Mouse (Mus musculus): ENCODE results near the gene Olfr316. TPM values are rescaled to one million over a fixed set of nuclear protein-coding genes. Genes with fewer than 3 reads are reported as not detected.
"Not testable (repeated sequence)": the region's sequence is repeated elsewhere in the genome, so short reads cannot be mapped to it uniquely, and the experiment has no call there.

Olfr316 gene
- not detected in 2 replicates for polyA plus RNA-seq (2012; rRNA removed)

GRCm38 (mm10) chr11:58752434-58752833, at the start of gene Olfr316:
Olfr316 (plus strand) TSS chr11:58752734.
- 92% methylated on average over 2 of the region's 2 CpGs for WGBS
- Histone ChIP-seq H3K27me3 (ENCODE audit: control insufficient read depth, insufficient read depth, low read length) (no peaks in the 10 kb centered on the region), H3K27ac (ENCODE audit: insufficient read depth, low read length) (no peak within 1 kb of the TSS), H3K4me1 (ENCODE audit: control insufficient read depth, insufficient read depth, low read length) (no peaks in the 10 kb centered on the region), H3K4me3 (replicated peaks; ENCODE audit: insufficient read depth, low read depth, low read length) (no peak within 1 kb of the TSS)
- no peak for DNase-seq
- TF ChIP-seq CTCF (IDR thresholded peaks at IDR 0.05; ENCODE audit: borderline replicate concordance, insufficient read depth, low read depth, low read length) (no peak), POLR2A (IDR thresholded peaks at IDR 0.05; ENCODE audit: borderline replicate concordance, insufficient read depth, low read length) (no peak)

- Histone ChIP-seq H3K4me3 (replicated peaks; ENCODE audit: insufficient read depth, low read depth, low read length) (no peak overlapping the region), H3K27ac (ENCODE audit: insufficient read depth, low read length) (no peak overlapping the region), H3K4me1 (ENCODE audit: control insufficient read depth, insufficient read depth, low read length) (no peaks in the 10 kb centered on the region), H3K27me3 (ENCODE audit: control insufficient read depth, insufficient read depth, low read length) (no peaks in the 10 kb centered on the region; the same call in 1 of the 2 replicates)
- DNase-seq, result no peak
- TF ChIP-seq POLR2A (IDR thresholded peaks at IDR 0.05; ENCODE audit: borderline replicate concordance, insufficient read depth, low read length) (no peak), CTCF (IDR thresholded peaks at IDR 0.05; ENCODE audit: borderline replicate concordance, insufficient read depth, low read depth, low read length) (no peak)
- whole genome bisulfite sequencing, result 75% methylated on average over 11 of the region's 11 CpGs
Observed at GRCm38 (mm10) chr11:58709086-58709485, 43.4 kb upstream of the Olfr316 start.

- 91% methylated on average over 7 of the region's 7 CpGs for WGBS
- H3K27me3 ChIP-seq (ENCODE audit: control insufficient read depth, insufficient read depth, low read length); H3K27ac ChIP-seq (ENCODE audit: insufficient read depth, low read length); H3K4me3 ChIP-seq (replicated peaks; ENCODE audit: insufficient read depth, low read depth, low read length); DNase-seq; H3K4me1 ChIP-seq (ENCODE audit: control insufficient read depth, insufficient read depth, low read length): not testable (repeated sequence)
Observed at GRCm38 (mm10) chr11:58717723-58718122, 34.8 kb upstream of the Olfr316 start.

GRCm38 (mm10) chr11:58719701-58720100, 32.8 kb upstream of the Olfr316 start:
- 81% methylated on average over 4 of the region's 4 CpGs for whole genome bisulfite sequencing
- no peak for TF ChIP-seq POLR2A (IDR thresholded peaks at IDR 0.05; ENCODE audit: borderline replicate concordance, insufficient read depth, low read length)
- no peak for TF ChIP-seq CTCF (IDR thresholded peaks at IDR 0.05; ENCODE audit: borderline replicate concordance, insufficient read depth, low read depth, low read length)

GRCm38 (mm10) chr11:58723914-58724313, 28.6 kb upstream of the Olfr316 start, which contains the start of gene Olfr318:
Olfr318 (minus strand) TSS chr11:58724014.
- no peak within 1 kb of the TSS for H3K4me3 ChIP-seq (replicated peaks; ENCODE audit: insufficient read depth, low read depth, low read length)
- H3K4me1 ChIP-seq (ENCODE audit: control insufficient read depth, insufficient read depth, low read length), result no peaks in the 10 kb centered on the region
- no peak within 1 kb of the TSS for H3K27ac ChIP-seq (ENCODE audit: insufficient read depth, low read length)
- H3K27me3 ChIP-seq (ENCODE audit: control insufficient read depth, insufficient read depth, low read length), result no peaks in the 10 kb centered on the region
- no peak for DNase-seq
- no peak for TF ChIP-seq CTCF (IDR thresholded peaks at IDR 0.05; ENCODE audit: borderline replicate concordance, insufficient read depth, low read depth, low read length)
- no peak for TF ChIP-seq POLR2A (IDR thresholded peaks at IDR 0.05; ENCODE audit: borderline replicate concordance, insufficient read depth, low read length)

More at GRCm38 (mm10) chr11:58719701-58720100, 32.8 kb upstream of the Olfr316 start:
- no peak for DNase-seq
- no peaks in the 10 kb centered on the region for H3K27me3 ChIP-seq (ENCODE audit: control insufficient read depth, insufficient read depth, low read length)
- no peak overlapping the region for H3K27ac ChIP-seq (ENCODE audit: insufficient read depth, low read length)
- H3K4me1 ChIP-seq (ENCODE audit: control insufficient read depth, insufficient read depth, low read length), result no peaks in the 10 kb centered on the region
- no peak overlapping the region for H3K4me3 ChIP-seq (replicated peaks; ENCODE audit: insufficient read depth, low read depth, low read length)

- DNase-seq; H3K27ac ChIP-seq (ENCODE audit: insufficient read depth, low read length); H3K4me3 ChIP-seq (replicated peaks; ENCODE audit: insufficient read depth, low read depth, low read length); H3K4me1 ChIP-seq (ENCODE audit: control insufficient read depth, insufficient read depth, low read length); H3K27me3 ChIP-seq (ENCODE audit: control insufficient read depth, insufficient read depth, low read length): not testable (repeated sequence)
- 69% methylated on average over 6 of the region's 6 CpGs for WGBS
Observed at GRCm38 (mm10) chr11:58727896-58728650, 24.5 kb upstream of the Olfr316 start.

- Histone ChIP-seq H3K4me1 (ENCODE audit: control insufficient read depth, insufficient read depth, low read length) (no peaks in the 10 kb centered on the region), H3K4me3 (replicated peaks; ENCODE audit: insufficient read depth, low read depth, low read length) (no peak overlapping the region), H3K27me3 (ENCODE audit: control insufficient read depth, insufficient read depth, low read length) (no peaks in the 10 kb centered on the region), H3K27ac (ENCODE audit: insufficient read depth, low read length) (no peak overlapping the region)
- DNase-seq, result no peak
- no peak for TF ChIP-seq POLR2A (IDR thresholded peaks at IDR 0.05; ENCODE audit: borderline replicate concordance, insufficient read depth, low read length)
- no peak for TF ChIP-seq CTCF (IDR thresholded peaks at IDR 0.05; ENCODE audit: borderline replicate concordance, insufficient read depth, low read depth, low read length)
- WGBS, result 15% methylated on average over 3 of the region's 3 CpGs
Observed at GRCm38 (mm10) chr11:58733372-58733771, 19.2 kb upstream of the Olfr316 start.

- no peaks in the 10 kb centered on the region for H3K27me3 ChIP-seq (ENCODE audit: control insufficient read depth, insufficient read depth, low read length)
- TF ChIP-seq CTCF (IDR thresholded peaks at IDR 0.05; ENCODE audit: borderline replicate concordance, insufficient read depth, low read depth, low read length) (no peak), POLR2A (IDR thresholded peaks at IDR 0.05; ENCODE audit: borderline replicate concordance, insufficient read depth, low read length) (no peak)
- H3K27ac ChIP-seq (ENCODE audit: insufficient read depth, low read length), result no peak within 1 kb of the TSS
- no peak within 1 kb of the TSS for H3K4me3 ChIP-seq (replicated peaks; ENCODE audit: insufficient read depth, low read depth, low read length)
- WGBS, result 65% methylated on average over 4 of the region's 4 CpGs
- no peak for DNase-seq
- H3K4me1 ChIP-seq (ENCODE audit: control insufficient read depth, insufficient read depth, low read length), result no peaks in the 10 kb centered on the region
Observed at GRCm38 (mm10) chr11:58738792-58739262, 13.7 kb upstream of the Olfr316 start, which contains the start of gene Olfr317. Olfr317 (minus strand) TSS chr11:58739212.

- 77% methylated on average over 18 of the region's 18 CpGs for WGBS
- not testable (repeated sequence) for H3K4me1 ChIP-seq (ENCODE audit: control insufficient read depth, insufficient read depth, low read length); H3K4me3 ChIP-seq (replicated peaks; ENCODE audit: insufficient read depth, low read depth, low read length); DNase-seq; H3K27ac ChIP-seq (ENCODE audit: insufficient read depth, low read length); H3K27me3 ChIP-seq (ENCODE audit: control insufficient read depth, insufficient read depth, low read length)
Observed at GRCm38 (mm10) chr11:58751096-58751495, 1.4 kb upstream of the Olfr316 start.

All from cerebellum, adult 2 months (tissue).